Mouse (Mus musculus) heart, postnatal 0 days (tissue): Measurements from ENCODE around the gene Cmah.

Source experiments
- CTCF ChIP-seq: IDR thresholded peaks from 2 replicates; pipeline ENCODE4 v1.5.1; 2016; ENCODE audit warnings: antibody characterized with exemption, control low read depth, low read depth
- EP300 ChIP-seq: IDR thresholded peaks from 2 replicates; pipeline ENCODE4 v1.6.1; 2016; ENCODE audit warnings: antibody characterized with exemption, low read depth

DNA sequence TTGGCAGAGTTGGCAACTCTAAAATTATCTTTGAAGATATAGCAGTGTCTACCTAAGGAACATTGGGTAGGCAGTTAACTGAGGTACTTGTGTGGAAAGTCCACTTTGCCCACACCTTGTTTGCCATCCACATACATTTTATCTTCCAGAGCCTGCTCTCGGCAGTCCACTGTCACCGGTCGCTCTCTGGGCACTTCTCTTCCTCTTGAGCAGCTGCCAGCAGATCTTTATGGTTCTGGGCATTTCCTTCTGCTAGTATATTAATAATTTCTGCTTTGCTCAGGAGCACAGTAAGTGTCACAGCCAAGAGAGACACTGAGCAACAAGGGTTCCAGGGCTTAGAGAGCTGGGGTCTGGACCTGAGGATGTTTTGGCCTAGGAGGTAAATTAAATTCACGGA is 68.6 kb downstream of the Cmah start:
- TF ChIP-seq CTCF: no peak
- TF ChIP-seq EP300: no peak
